Mouse (Mus musculus) lung, adult 2 months (tissue): ENCODE measurements around the gene Ilvbl.

Experiments used
- CTCF ChIP-seq: fragments of 200-500 bp; IDR thresholded peaks from 2 replicates; pipeline ENCODE4 v1.5.1; 2011; ENCODE audit warnings: mild to moderate bottlenecking, low read length, control low read depth; ENCODE audit not compliant: insufficient read depth
- POLR2A ChIP-seq: fragments of 200-500 bp; IDR thresholded peaks from 2 replicates; pipeline ENCODE4 v1.6.1; 2011; ENCODE audit warnings: low read depth, mild to moderate bottlenecking, control low read depth, low read length, borderline replicate concordance; ENCODE audit errors: extremely low read depth

DNA sequence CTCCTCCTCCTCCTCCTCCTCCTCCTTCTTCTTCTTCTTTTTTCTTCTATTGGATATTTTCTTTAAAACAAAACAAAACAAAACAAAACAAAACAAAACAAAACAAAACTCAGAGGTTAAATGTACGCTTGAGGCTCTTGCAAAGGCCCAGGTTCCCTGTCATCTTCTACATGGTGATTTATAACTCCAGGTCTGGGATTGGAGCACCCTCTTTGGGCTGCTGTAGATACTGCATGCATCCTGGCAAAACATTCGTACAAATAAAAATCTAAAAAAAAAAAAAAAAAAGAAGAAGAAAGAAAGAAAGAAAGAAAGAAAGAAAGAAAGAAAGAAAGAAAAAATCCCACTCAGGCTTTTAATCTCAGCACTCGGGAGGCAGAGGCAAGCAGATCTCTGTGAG, 30.9 kb downstream of the Ilvbl start:
- TF ChIP-seq CTCF = peak; percentile 37
- TF ChIP-seq POLR2A = no peak
